Mouse (Mus musculus) cerebellum, adult 2 months (tissue): ENCODE data around the gene Mmrn2.

Source experiments
- CTCF ChIP-seq: fragments of 200-500 bp; IDR thresholded peaks from 2 replicates; pipeline ENCODE4 v1.5.1; 2011; ENCODE audit warnings: low read depth, mild to moderate bottlenecking, control low read depth, low read length, moderate library complexity, borderline replicate concordance; ENCODE audit not compliant: insufficient read depth
- POLR2A ChIP-seq: fragments of 200-500 bp; IDR thresholded peaks from 2 replicates; pipeline ENCODE4 v1.6.1; 2011; ENCODE audit warnings: low read length, control low read depth, borderline replicate concordance; ENCODE audit not compliant: insufficient read depth

DNA sequence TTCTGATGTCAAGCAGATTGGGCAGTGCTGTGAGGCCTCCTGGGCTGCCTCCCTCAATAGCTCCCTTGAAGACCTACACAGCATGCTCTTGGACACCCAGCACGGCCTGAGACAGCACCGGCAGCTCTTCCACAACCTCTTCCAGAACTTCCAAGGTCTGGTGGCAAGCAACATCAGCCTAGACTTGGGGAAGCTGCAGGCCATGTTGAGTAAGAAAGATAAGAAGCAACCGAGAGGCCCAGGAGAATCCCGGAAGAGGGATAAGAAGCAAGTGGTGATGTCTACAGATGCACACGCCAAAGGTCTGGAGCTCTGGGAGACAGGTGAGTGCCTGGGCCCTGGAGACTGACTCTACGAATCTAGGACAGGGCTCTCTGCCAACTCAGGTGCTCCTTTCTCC, 24.0 kb downstream of the Mmrn2 start:
- TF ChIP-seq POLR2A (no peak), CTCF (no peak)
